Mouse (Mus musculus): ENCODE results near the gene Twf2.

The Twf2 gene

DNA sequence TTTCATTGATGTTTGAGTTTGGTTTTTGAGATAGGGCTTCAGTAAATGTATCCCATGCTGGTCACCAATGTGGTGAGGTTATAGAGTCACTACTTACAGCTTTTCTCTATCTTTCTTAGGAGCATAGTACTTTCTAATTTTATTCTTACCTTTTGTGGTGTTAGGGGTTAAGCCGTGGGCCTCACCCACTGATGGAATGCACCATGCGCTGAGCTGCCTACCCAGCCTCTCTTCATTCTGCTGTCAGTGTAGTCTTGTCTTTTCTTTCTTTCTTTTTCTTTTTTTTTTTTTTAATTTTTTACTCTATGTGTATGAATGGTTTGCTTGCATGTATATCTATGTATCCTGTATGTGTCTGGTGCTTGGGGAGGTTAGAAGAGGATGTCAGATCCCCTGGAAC, 23.5 kb upstream of the Twf2 start:
- no peak for DNase-seq (ENCODE audit: low spot score)

DNA sequence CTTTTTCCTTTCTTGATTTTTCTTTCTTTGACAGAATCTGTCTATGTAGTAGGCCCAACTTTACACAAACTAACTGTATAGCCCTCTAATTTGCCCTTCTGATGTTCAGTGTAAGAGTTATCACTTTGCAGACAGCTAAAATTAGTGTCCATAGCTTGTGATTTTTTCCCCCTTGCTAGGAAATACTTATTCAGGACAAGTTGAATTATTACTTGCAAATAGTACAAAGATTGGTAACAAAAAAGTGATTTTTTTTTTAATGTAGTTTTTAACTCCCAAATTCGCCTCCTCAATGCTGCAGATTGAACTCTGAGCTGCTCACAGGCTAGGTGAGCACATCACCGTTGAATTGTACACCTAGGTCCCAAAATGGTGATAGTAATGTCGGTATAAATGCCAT, 22.9 kb upstream of the Twf2 start:
- no peak for DNase-seq (ENCODE audit: low spot score)

DNA sequence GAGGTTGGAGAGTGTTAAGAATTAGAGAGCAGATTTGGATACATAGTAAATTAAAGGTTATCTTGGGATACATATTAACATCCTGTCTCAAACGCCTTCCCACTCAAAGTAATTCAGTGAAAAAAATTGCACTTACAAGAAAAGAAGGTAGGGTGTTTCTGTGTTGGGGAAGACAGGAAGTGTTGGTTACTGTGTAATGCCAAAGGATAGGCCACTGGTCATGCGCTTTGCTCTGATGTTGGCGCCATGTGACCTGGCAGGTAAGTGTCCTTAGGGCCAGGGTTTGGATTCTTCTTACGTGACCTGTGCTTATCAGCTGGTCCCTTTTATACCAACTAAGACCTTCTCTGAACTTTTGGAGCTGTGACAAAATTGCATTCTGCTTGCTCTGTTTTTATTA, 20.8 kb upstream of the Twf2 start:
- no peak for DNase-seq (ENCODE audit: low spot score)

DNA sequence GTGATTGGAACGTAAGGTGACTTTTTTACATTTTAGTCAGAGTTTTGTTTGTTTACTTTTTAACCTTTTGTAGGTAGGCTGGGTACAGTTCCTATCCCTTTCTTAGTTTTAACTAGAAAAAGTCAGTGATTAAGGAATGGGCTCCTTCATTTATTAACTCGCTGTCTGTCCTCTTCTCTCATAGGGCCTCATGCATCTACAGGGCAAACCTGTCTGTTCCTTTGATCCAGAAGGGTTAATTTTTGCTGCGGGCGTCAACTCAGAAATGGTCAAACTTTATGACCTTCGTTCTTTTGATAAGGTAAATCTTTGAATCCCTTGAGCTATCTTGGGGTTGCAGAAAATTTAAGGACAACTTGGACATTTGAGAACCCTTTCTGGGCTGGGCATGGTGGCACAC, 18.9 kb upstream of the Twf2 start:
- no peak for DNase-seq (ENCODE audit: low spot score)

DNA sequence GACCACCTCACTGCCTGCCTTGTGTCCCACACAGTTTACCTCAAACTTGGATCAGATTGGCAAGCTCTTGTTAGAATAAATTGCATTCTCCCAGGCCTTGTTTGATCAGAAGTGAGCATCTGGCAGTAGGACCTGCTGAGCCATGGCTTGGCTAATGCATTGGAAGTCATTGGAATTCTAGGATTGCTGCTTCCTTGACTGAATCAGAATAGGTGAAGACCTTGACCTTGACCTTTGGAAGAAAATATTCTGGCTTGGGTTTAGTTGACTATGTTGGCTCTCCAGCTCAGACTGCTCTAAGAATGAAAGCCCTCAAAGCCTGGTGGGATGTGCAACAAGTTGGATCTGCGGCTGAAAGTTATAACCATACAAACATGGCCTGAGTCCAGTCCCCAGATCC, 11.6 kb upstream of the Twf2 start:
- no peak for DNase-seq (ENCODE audit: low spot score)

DNA sequence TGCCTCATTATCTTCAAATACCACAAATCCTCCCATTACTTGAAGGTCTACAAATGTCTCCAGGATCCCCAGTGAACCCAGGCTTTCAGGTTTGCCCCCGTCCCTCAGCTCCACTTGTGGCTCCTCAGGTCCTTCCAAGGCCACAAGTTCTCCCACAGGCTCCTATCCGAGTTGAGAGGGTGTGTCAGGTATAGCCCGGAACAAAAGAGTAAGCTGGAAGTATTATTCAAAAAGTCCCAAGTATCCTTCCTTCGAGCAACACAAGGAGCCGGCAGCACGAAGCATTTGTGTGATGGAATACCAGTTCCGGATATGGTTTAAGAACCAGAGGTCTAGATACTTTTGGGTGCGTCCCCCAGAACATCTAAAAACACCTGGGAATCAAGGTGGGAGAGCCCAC, 10.9 kb upstream of the Twf2 start:
- no peak for DNase-seq (ENCODE audit: low spot score)

DNA sequence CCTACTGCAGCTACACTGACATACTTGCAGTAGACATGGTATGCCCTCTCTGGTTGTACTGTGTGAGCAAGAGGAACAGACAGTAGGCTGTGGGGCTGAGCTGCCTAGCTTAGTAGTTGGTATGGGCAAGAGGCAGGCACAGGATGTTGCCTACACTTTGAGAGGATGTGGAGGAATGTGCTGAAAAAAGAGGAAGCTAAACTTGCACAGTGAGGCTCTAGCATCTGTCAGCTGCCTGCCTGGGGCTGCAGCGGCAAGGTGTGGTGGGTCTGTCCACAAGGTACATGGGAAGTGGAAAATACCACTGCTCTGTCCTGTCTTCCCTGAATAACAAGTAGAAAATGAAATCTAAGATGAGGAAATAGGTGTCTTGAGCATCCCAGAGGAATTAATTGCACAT, 9.9 kb upstream of the Twf2 start:
- no peak for DNase-seq (ENCODE audit: low spot score)

DNA sequence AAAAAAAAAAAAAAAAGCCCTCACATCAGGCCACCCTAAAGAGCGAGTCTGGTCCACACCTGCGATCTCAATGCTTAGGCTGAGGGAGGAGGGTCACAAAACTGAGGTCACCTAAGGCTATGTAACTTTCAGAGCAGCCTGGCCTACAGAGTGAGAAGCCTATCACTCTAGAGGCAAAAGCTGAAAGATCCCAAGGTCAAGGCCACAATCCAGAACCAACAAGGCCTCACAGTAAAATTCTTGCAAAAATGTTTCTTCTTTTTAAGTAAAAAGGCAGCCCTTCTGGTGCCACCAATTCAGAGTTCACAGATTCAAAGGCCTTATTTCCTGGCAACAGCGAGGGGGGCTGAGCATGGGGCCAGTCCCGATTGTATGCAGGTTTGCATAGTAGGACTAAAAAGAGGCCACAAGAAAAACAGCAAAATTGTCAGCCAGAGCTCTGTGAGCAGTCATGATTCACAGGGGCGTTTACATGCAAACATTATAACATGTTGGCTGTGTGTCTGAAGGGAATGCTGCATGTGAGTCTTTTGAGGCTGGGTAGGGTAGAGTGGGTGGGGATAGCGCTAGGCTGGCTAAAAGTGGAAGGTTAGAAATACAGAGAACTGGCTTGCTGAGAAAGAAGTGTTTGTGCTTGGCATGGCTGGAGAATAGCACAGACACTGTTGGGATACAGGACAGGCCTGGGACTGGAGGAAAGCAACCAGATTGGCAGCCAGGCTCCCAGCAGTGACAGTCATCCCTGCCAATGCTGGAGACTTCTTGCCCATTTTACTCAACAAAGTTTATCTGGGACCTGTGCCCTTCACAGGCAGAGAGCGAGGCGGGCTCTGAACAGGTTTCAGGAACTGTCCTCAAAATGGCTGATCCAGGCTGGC, 8.7 kb upstream of the Twf2 start:
- DNase-seq (ENCODE audit: low spot score), result no peak

DNA sequence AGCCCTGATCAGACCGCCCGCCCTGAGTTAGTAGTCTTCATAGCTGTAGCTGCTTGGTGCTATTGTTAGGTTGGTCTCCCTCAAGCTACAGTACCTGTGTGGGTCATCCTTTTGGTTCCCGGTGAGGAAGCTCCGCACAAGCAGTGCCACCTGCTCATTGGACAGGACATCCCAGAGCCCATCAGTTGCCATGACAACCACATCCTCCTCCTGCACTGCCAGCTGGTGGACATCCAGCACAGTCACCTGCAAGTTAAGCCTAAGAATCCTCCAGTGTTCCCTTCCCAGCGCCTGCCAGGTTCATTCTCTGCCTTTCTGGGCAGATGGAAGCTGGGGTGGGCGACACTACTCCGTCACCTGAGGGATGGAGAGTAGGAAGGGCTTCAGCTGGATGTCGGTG, 7.2 kb upstream of the Twf2 start:
- DNase-seq (ENCODE audit: low spot score), result no peak

DNA sequence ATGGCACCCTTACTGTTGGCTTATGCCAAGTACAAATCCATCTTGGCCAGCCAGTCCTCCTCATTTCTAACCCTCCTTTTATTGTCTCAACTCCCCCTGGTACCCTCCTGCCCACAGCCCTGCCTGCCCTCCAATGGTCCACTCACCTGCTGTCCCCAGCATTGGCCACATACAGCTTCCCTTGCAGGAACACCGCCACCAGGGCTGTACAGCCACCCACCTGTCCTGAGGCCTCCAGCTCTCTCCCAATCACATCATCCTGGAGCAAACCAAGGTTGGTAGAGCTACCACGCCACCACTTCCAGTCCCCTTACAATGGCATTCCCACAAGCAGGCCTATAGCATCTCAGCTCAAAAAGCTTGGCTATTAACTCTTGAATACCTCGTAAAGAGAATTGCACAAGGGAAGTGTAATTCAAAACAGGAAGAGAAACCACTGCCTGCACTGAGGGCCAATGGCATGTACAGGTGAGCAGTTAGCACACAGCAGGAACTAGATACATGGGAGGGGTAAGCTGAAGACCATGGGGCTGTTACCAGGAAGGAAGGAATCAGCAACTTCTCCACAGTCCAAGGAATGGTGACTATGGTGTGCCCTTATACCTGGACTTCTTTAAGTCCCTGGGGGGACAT, 5.7 kb upstream of the Twf2 start:
- no peak for DNase-seq (ENCODE audit: low spot score)

DNA sequence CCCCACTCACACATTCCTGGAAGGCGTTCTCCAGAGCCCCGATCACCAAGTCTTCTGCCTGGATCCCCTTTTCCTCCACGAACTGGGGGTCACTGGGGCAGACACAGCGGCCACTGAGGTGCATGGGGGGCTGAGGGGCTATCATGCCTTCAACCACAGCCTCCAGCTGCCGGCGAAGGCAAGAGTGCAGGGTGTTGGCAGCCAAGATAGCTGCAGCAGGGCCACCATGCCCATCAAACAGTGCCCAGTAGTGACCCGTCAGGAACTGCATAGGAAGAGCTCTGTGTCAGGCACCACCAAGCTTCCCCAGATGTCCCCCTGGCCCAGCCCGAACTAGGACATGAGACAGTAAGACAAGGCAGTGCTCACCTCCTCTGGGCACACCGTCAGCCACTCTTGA, 5.2 kb upstream of the Twf2 start:
- DNase-seq (ENCODE audit: low spot score), result no peak

DNA sequence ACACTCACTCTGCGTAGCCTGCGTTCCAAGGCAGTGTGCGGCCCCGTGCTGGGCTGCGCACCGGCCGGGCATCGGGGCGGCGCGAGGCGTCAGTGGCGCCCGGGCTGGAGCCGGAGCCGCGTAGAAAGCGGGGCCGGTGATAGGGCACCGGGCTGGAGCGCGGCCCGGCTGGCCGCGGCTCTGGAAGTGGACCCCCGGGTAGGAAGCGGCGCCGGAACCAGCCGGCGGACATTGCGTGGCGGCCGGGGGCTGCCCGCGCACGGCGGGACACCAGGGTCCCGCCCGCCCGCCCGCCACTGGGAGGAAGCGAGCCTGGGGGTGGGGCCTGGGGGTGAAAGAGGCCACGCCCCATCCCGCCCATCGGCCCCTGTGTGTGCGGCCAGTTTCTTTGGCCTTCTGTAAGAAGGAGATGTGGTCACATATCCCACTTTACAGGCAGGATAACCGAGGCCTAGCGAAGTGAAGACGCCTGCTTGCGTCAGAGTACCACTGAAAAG, 3.9 kb upstream of the Twf2 start:
- peak; percentile 82 for DNase-seq (ENCODE audit: low spot score)

DNA sequence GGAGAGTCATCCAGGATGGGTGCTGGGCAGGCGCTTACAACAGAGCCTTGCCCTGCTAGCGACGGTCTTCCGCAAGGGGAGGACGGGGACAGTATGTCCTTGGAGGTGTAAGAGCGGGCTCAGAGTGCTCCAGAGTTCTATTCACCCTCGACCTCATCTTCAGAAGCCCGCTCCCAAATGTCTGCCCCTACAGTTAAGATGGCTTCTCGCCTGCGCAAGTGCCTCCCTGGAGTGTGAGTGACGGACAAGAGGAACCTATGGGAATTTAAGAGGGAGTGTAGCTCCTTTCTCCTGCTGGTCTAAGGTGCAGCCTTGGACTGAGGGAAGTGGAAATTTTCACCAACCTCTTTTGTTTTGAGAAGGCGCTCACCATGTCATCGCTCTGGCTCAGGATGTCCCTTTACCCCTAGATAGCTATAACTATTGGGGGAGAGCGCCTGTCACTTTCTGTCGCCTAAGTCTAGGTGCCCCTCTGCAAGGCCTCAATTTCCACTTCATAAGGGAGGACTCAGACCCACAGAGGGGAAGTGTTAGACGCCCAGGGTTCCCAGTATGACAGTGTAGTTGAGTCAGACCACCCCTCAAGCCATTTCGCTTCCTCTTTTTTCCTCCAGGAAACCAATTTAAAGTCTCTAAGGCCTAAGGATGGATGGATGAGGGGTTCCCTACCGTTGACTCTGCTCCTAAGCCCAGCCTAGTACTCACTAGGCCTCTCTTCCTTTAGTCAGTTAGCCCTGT, 3.2 kb upstream of the Twf2 start, which contains the start of gene Ppm1m:
TSS of gene Ppm1m (minus strand) at position 212 of the 738 bp plus-strand sequence.
- no peak for DNase-seq (ENCODE audit: low spot score)

DNA sequence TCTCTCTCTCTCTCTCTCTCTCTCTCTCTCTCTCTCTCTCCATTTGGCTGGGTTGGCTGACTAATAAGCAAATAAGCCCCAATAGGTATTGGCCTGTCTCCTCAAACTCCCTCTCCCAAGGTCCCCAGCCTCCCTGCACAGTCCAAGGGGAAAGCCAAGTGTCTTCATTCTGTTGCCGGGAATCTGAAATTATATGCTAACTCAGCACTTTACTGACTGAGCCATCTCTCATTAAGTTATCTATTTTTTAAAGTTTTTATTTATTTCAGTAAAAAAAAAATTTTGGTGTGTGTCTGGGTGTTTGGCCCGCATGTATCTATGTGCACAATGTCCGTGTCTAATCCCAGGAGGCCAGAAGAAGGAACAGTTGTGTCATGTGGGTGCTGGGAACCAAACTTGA, 1.0 kb upstream of the Twf2 start:
- DNase-seq (ENCODE audit: low spot score), result no peak

DNA sequence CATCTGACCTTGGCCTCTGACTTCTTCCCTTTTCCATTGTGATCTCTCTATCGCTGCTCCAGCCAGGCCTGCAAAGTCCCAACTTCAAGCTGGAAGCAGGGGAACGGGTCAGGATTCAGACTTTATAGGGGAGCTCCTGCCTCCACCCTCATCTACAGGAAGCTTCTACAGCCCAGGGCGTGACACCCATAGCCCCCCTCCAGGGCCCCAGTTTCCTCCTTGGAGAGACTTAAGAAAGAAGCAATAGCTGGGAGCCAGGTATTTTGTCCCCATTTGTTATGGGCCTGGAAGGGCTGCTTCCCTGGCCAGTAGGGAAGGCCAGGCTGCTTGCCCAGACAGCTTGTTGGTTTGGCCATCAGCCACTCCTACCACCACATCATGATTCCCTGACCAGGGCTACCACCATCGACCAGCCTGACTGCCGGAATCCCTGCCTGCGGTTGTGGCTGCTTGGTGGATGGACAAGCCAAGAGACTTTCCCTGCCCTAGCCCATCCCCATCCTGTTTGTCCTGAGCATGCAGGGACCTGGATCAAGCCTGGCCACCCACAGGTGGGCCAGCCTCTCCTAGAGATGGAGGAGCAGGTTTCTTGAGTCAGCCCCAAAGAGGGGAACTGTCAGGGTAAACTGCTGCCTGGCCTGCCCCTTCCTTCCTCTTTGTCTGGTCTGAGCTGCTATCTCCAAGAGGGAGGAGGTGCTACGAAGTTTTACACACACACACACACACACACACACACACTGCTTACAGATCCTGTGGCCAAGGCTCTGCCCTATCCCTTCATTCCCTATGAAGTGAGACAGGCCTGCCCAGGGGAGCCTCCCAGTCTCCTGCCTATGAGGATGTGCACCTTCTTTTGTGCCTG, 1.3 kb downstream of the Twf2 start:
- no peak for DNase-seq (ENCODE audit: low spot score)

DNA sequence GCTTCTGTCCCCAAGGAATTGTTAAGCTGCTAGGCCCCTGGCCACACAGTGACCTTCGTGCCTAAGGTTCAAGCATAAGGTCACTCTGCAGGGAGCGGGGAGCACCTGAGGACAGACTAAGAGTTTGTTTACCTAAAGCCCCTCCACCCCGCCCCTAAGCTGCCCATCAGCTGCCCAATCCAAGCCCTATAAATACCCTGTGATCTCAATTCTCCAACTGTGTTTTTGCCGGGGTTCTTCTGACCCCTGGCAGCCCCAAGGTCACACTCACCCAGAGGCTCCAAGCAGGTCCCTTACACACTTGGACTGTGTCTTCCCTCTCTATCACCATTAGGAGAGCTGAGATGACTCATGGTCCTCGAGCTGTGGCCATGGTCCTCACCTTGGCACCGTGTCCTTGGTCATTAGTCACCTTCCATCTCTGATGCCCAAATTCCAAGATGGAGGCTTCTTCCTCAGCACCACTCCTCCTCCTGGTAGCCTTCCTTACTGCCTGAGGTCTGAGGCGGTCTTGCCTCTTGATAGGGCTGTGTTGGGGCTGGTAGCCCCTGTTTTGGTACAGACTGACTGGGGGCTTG, 2.9 kb downstream of the Twf2 start:
- DNase-seq (ENCODE audit: low spot score), result no peak

DNA sequence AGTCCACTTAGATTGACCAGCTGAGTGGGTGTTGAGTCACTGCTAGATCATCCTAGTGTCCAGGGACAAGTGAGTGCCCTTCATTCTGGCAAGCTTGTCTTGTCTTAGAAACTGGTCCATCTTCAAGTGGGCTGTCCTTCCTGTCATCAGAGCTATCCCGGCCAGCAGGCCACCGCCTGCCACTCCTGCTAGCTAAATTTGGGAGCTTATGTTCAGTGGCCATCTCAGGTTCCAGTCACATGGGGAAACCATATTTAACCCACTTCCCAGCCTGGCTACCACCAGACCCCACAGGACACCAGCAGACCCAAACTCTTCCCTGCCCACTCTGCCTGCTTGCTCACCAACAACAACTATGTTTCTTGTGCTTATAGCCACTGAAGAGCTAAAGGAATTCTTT, 3.6 kb downstream of the Twf2 start:
- DNase-seq (ENCODE audit: low spot score), result no peak

DNA sequence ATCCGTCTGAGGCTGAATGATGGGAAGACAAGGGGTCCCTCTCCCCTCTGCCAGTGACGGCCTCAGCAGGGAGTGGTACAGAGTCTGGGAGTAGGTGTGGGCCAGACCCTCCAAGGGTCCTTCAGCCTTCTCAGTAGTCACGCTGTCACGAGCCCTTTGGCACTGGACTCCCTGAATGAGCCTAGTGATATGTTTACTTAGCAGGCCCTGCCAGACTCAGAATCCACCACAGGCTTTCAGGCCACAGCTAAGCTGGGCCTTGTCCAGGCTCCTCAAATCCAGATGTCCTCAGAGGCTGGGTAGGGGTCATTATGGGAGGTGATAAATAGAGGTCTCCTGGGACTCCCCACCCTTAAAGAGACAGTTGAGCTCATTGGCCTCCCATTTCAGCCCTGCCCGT, 5.3 kb downstream of the Twf2 start:
- DNase-seq (ENCODE audit: low spot score), result no peak

DNA sequence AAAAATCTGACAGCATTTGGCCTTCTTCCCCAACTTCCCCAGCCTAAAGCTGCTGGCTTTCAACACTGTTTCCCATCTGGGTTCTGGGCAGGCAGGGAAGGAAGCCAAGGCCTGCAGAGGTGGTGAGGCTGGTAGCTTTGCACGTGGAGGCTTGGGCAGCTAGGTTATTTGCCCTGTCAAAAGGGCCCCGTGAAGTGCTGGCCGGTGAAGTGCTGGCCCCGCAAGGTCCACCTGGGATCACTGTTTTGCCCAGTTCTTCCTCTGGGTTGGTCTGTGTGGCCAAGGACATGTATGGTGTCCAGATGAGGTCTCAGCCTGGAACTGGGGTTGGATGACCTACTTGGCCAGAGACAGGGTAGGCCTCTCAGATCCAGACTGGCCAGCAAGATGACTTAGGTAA, 7.0 kb downstream of the Twf2 start:
- DNase-seq (ENCODE audit: low spot score), result no peak

DNA sequence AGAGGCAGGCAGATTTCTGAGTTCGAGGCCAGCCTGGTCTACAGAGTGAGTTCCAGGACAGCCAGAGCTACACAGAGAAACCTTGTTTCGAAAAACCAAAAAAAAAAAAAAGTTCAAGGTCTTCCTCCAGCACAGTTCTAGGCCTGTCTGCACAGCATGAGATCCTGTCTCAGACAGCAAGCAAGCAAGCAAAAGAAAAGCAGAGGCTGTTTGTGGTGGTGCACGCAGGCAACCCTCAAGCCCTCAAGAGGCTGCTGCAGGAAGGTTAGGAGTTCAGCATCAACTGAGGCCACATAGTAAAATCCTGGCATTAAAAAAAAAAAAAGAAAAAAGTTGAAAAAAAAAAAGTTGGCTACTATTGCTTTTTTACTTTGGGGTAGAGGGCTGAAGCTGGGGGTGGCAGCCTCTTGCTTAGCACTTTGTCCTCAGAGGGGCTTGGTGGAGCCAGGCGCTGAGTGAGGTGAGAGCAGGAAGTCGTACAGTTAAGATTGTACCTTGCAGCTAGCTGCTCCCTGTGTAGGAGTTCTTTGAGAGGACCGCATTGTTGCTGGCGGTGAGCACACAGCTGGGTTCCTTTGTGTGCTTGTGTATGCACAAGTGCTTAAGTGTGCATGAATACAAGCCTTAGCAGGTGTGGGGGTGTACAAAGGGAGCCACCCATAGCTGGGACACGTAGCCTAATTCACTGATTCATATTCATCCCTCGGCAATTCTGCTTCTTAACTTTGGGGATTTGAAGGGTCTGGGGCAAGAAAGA, 8.1 kb downstream of the Twf2 start:
- no peak for DNase-seq (ENCODE audit: low spot score)

Data from lung, postnatal 25 days (tissue).